Mouse (Mus musculus): ENCODE measurements around the gene Rhobtb1. TPM values are rescaled to one million over a fixed set of nuclear protein-coding genes. Genes with fewer than 3 reads are reported as not detected.

Rhobtb1 gene
- polyA plus RNA-seq, 1 experiment from 2014 or later: 16.1 TPM

DNA sequence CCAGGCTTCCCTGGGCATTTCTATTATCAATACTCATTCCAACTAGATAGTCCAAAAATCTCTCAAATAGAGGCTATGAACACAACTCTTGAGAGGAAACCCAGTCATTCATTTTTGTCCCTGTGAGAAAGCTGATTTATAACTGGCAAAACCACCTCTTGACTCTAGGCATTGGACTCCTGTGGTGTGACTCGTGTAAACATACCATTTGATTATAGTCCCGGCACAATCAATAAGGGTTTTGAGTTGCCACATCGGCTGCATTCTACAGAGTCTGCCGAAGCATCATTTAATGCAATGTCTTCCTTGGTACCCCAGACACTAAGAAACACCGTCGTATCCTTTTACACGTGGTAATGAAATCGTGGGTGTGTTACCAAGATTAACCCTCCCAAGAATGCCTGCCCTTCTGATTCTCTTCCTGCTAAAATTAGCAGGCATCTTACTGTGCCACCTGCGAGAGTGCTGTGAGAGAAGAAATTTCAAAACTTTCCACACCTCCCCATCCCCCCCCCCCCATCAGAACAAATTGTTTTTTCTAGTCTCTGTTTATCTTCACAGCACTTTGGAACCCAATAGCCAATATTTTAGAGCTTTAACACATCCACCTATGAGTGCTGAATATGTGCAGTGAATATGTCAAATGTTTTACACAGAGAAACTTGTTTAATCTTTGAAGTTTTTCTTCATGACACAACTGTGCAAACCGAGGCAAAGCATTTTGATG is 39.4 kb downstream of the Rhobtb1 start:
- Histone ChIP-seq H3K36me3 (ENCODE audit: control insufficient read depth, insufficient read depth, low read length) (no peaks in the 10 kb centered on the region), H3K4me3 (ENCODE audit: low read depth, low read length) (no peak overlapping the region), H3K4me1 (ENCODE audit: control insufficient read depth, insufficient read depth, low read length) (no peaks in the 10 kb centered on the region), H3K4me2 (ENCODE audit: low read depth) (no peak overlapping the region), H3K9me3 (ENCODE audit: control insufficient read depth, low read length) (no peaks in the 10 kb centered on the region), H3K27ac (ENCODE audit: low read depth, low read length) (no peak overlapping the region), H3K9ac (ENCODE audit: low read length) (no peak overlapping the region), H3K27me3 (ENCODE audit: control insufficient read depth, insufficient read depth, low read length) (no peaks in the 10 kb centered on the region)
- 83% methylated on average over 10 of the region's 10 CpGs for WGBS
- ATAC-seq (ENCODE audit: insufficient read depth, low FRiP score, low TSS enrichment) (no peak), DNase-seq (ENCODE audit: low spot score) (no peak)

DNA sequence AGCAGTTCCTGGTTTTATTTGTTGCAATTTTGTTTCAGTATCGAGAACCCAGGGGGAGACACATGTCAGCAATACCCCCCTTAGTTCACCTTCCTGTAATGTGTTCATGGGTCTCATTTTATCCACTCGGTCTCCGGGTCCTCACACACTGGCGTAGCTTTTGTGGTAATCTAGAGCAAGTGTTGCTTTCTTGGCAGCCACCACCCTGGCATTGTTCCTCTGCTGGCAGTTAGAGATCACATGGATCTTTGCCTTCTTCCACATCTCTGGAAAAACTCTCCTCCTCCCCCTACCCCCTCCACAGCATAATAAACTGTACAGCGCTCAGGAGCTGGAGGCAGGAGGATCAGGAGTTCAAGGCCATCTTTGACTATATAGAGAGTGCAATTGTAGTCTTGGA is 41.0 kb downstream of the Rhobtb1 start:
- WGBS: 96% methylated on average over 5 of the region's 5 CpGs
- no peak for DNase-seq (ENCODE audit: low spot score)

DNA sequence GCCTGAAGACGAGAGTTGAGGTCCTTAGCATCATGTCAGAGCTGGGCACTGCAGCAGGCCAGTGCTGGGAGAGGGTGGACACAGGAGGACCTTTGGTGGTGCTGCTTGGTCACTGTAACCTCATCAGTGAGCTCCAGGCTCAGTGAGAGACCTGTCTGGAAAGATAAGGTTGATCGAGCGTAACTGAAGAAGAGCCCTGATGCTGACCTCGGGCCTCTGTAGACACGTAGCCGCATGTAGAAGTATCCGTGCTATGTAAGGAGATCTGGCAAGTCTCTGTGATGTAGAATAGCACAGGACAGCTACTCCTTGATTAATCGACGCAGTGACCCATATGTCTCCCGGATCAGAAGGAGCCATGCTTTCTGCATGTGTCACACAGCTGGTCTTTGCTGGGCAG is 42.5 kb downstream of the Rhobtb1 start:
- WGBS: 95% methylated on average over 10 of the region's 10 CpGs
- Histone ChIP-seq H3K27ac (ENCODE audit: low read depth, low read length) (no peak overlapping the region), H3K27me3 (ENCODE audit: control insufficient read depth, insufficient read depth, low read length) (no peaks in the 10 kb centered on the region), H3K9ac (ENCODE audit: low read length) (no peak overlapping the region), H3K36me3 (ENCODE audit: control insufficient read depth, insufficient read depth, low read length) (no peaks in the 10 kb centered on the region), H3K4me2 (ENCODE audit: low read depth) (no peak overlapping the region), H3K9me3 (ENCODE audit: control insufficient read depth, low read length) (no peaks in the 10 kb centered on the region), H3K4me1 (ENCODE audit: control insufficient read depth, insufficient read depth, low read length) (no peaks in the 10 kb centered on the region), H3K4me3 (ENCODE audit: low read depth, low read length) (no peak overlapping the region)
- no peak for ATAC-seq (ENCODE audit: insufficient read depth, low FRiP score, low TSS enrichment)
- no peak for DNase-seq (ENCODE audit: low spot score)

More for the DNA sequence above, 41.0 kb downstream of the Rhobtb1 start:
- Histone ChIP-seq H3K27me3 (ENCODE audit: control insufficient read depth, insufficient read depth, low read length) (no peaks in the 10 kb centered on the region), H3K4me3 (ENCODE audit: low read depth, low read length) (no peak overlapping the region), H3K9me3 (ENCODE audit: control insufficient read depth, low read length) (no peaks in the 10 kb centered on the region), H3K9ac (ENCODE audit: low read length) (no peak overlapping the region), H3K4me1 (ENCODE audit: control insufficient read depth, insufficient read depth, low read length) (no peaks in the 10 kb centered on the region), H3K4me2 (ENCODE audit: low read depth) (no peak overlapping the region), H3K27ac (ENCODE audit: low read depth, low read length) (no peak overlapping the region), H3K36me3 (ENCODE audit: control insufficient read depth, insufficient read depth, low read length) (no peaks in the 10 kb centered on the region)
- ATAC-seq (ENCODE audit: insufficient read depth, low FRiP score, low TSS enrichment): no peak

DNA sequence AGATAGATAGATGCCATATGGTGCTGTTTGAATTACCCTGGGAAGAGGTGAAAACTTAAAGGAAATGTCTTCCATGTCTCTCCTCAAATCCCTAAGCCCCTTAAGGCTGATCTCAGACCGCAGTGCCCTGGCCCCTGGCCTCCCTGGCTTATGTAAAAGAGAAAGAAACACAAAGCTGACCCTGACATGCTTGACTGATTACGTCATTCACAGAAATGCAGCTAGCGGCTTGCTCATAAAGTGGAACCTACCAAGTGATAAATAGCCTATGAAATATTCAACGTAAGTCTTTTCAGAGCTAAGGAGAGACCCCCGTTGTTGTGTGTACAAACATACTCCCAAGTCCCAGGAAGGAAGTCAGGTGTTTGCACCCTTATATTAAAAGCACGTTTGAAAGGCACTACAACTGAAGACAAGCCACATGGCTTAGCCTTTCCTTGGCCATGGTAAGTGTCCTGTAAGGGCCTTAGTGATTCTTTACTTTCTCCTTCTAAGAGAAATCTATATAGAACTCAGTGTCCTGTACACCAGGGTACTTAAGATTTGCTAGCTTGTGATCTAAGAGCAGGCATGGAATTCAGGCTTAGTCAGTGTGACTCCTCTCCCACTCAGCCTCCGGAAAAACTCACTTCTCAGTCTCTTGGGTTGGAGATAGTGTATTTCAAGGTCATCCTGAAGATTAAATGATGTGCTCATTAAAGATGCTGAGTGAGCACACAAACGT is 53.6 kb downstream of the Rhobtb1 start:
- Histone ChIP-seq H3K9me3 (ENCODE audit: control insufficient read depth, low read length) (no peaks in the 10 kb centered on the region), H3K9ac (ENCODE audit: low read length) (no peak overlapping the region), H3K4me2 (ENCODE audit: low read depth) (no peak overlapping the region), H3K4me1 (ENCODE audit: control insufficient read depth, insufficient read depth, low read length) (no peaks in the 10 kb centered on the region), H3K27me3 (ENCODE audit: control insufficient read depth, insufficient read depth, low read length) (no peaks in the 10 kb centered on the region), H3K4me3 (ENCODE audit: low read depth, low read length) (no peak overlapping the region), H3K36me3 (ENCODE audit: control insufficient read depth, insufficient read depth, low read length) (no peaks in the 10 kb centered on the region), H3K27ac (ENCODE audit: low read depth, low read length) (no peak overlapping the region)
- 55% methylated on average over 8 of the region's 8 CpGs for WGBS
- no peak for ATAC-seq (ENCODE audit: insufficient read depth, low FRiP score, low TSS enrichment)
- DNase-seq (ENCODE audit: low spot score): no peak

DNA sequence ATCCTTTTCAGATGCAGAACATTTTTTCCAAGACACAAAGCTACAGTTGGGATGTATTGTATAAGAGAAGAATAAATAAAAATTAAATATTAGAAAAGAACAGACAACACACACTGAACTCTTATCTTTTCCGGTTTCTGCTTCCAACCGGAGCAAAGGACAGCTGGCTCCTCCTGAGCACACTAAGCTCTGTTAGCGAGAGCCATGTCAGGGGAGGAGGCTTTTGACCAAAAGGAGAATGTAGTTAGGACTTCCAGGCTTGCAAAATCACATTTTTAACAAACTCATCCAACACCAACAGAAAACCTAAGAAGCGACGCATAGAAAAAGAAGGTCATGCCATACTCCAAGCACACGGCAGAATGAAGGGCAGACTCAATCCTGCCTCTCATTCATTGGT is 54.8 kb downstream of the Rhobtb1 start:
- DNase-seq (ENCODE audit: low spot score) (no peak), ATAC-seq (ENCODE audit: insufficient read depth, low FRiP score, low TSS enrichment) (no peak)
- H3K4me2 ChIP-seq (ENCODE audit: low read depth): no peak overlapping the region
- H3K9ac ChIP-seq (ENCODE audit: low read length): no peak overlapping the region
- no peak overlapping the region for H3K4me3 ChIP-seq (ENCODE audit: low read depth, low read length)
- H3K9me3 ChIP-seq (ENCODE audit: control insufficient read depth, low read length): no peaks in the 10 kb centered on the region
- H3K4me1 ChIP-seq (ENCODE audit: control insufficient read depth, insufficient read depth, low read length): no peaks in the 10 kb centered on the region
- WGBS: 91% methylated on average over 6 of the region's 6 CpGs
- H3K36me3 ChIP-seq (ENCODE audit: control insufficient read depth, insufficient read depth, low read length): no peaks in the 10 kb centered on the region
- no peaks in the 10 kb centered on the region for H3K27me3 ChIP-seq (ENCODE audit: control insufficient read depth, insufficient read depth, low read length)
- no peak overlapping the region for H3K27ac ChIP-seq (ENCODE audit: low read depth, low read length)

DNA sequence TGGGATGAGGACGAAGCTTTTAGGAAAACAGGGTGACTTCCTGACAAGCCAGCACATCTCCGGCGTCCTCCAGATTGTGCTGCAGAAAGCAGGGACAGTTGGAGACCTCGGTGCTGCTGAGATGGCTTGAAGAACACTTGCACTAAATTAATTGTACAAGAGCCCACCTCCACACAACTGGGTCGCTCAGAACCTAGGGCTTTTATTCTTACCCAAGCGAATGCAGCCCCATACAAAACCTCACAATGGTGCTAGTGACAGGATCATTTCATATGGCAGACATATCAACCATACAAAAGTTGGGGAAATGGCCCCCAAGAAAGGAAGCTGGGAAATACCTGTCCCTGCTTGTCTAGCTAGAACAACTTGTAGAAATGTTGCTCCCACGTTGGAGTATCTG is 56.2 kb downstream of the Rhobtb1 start:
- Histone ChIP-seq H3K9me3 (ENCODE audit: control insufficient read depth, low read length) (no peaks in the 10 kb centered on the region), H3K4me2 (ENCODE audit: low read depth) (no peak overlapping the region), H3K27ac (ENCODE audit: low read depth, low read length) (no peak overlapping the region), H3K36me3 (ENCODE audit: control insufficient read depth, insufficient read depth, low read length) (no peaks in the 10 kb centered on the region), H3K4me1 (ENCODE audit: control insufficient read depth, insufficient read depth, low read length) (no peaks in the 10 kb centered on the region), H3K4me3 (ENCODE audit: low read depth, low read length) (no peak overlapping the region), H3K9ac (ENCODE audit: low read length) (no peak overlapping the region), H3K27me3 (ENCODE audit: control insufficient read depth, insufficient read depth, low read length) (no peaks in the 10 kb centered on the region)
- DNase-seq (ENCODE audit: low spot score): no peak
- 83% methylated on average over 7 of the region's 7 CpGs for WGBS
- no peak for ATAC-seq (ENCODE audit: insufficient read depth, low FRiP score, low TSS enrichment)

DNA sequence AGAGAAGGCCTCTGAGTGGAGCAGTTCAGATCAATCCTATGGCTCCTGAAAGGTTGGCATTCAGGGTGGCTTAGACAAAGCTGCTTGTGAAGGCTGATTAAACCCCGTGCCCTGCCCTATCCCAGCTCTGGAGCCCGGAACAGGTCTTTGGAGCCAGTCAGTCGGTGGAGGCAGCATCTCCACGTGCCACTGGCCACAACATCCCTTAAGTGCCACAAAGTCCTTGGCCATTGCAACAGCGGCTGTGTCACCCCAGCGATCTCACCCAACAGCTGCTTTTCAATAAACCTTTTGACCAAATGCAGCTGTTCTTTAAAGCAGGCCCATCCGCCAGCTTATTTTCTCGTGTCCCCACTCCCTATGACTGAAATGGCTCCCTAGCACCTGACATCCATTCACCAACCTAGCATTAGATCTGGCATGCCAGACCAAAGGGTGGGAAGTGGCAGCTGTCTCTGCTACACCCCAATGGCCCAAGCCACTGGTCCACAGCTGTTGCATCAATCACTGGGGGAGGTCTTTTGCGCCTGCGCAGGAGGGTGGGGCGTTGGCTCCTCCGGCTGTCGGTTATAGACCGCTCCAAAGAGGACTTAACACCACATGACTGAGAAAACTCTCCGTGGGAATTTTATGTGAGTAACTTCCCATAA is 56.9 kb downstream of the Rhobtb1 start:
- no peak for ATAC-seq (ENCODE audit: insufficient read depth, low FRiP score, low TSS enrichment)
- Histone ChIP-seq H3K27me3 (ENCODE audit: control insufficient read depth, insufficient read depth, low read length) (no peaks in the 10 kb centered on the region), H3K4me1 (ENCODE audit: control insufficient read depth, insufficient read depth, low read length) (no peaks in the 10 kb centered on the region), H3K4me3 (ENCODE audit: low read depth, low read length) (no peak overlapping the region), H3K4me2 (ENCODE audit: low read depth) (no peak overlapping the region), H3K9ac (ENCODE audit: low read length) (no peak overlapping the region), H3K36me3 (ENCODE audit: control insufficient read depth, insufficient read depth, low read length) (no peaks in the 10 kb centered on the region), H3K9me3 (ENCODE audit: control insufficient read depth, low read length) (no peaks in the 10 kb centered on the region), H3K27ac (ENCODE audit: low read depth, low read length) (no peak overlapping the region)
- WGBS: 83% methylated on average over 15 of the region's 15 CpGs
- no peak for DNase-seq (ENCODE audit: low spot score)

DNA sequence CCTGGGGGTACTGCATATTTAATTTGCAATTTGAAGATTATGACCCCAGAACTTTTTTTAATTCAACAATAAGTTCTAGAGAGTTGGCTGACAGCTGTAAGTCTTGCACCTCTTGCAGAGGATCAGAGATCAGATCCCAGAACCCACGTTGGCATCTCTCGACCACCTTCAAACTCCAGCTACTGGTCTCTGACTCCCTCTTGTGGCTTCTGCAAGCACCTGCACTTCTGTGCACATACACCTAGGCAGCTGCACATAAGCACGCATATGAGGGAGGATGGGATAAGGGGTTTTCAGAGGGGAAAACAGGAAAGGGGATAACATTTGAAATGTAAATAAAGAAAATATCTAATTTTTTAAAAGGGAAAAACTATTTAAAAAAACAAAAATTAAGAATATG is 57.5 kb downstream of the Rhobtb1 start:
- Histone ChIP-seq H3K27me3 (ENCODE audit: control insufficient read depth, insufficient read depth, low read length) (no peaks in the 10 kb centered on the region), H3K9me3 (ENCODE audit: control insufficient read depth, low read length) (no peaks in the 10 kb centered on the region), H3K27ac (ENCODE audit: low read depth, low read length) (no peak overlapping the region), H3K36me3 (ENCODE audit: control insufficient read depth, insufficient read depth, low read length) (no peaks in the 10 kb centered on the region), H3K4me3 (ENCODE audit: low read depth, low read length) (no peak overlapping the region), H3K9ac (ENCODE audit: low read length) (no peak overlapping the region), H3K4me2 (ENCODE audit: low read depth) (no peak overlapping the region), H3K4me1 (ENCODE audit: control insufficient read depth, insufficient read depth, low read length) (no peaks in the 10 kb centered on the region)
- ATAC-seq (ENCODE audit: insufficient read depth, low FRiP score, low TSS enrichment) (no peak), DNase-seq (ENCODE audit: low spot score) (no peak)
- 88% methylated on average over 3 of the region's 3 CpGs for WGBS
